Mouse (Mus musculus): Measurements from ENCODE around the gene Cdk2ap2. TPM values are rescaled to one million over a fixed set of nuclear protein-coding genes. Genes with fewer than 3 reads are reported as not detected.

The Cdk2ap2 gene
- polyA plus RNA-seq, 1 experiment from 2014 or later = 91.7 TPM

DNA sequence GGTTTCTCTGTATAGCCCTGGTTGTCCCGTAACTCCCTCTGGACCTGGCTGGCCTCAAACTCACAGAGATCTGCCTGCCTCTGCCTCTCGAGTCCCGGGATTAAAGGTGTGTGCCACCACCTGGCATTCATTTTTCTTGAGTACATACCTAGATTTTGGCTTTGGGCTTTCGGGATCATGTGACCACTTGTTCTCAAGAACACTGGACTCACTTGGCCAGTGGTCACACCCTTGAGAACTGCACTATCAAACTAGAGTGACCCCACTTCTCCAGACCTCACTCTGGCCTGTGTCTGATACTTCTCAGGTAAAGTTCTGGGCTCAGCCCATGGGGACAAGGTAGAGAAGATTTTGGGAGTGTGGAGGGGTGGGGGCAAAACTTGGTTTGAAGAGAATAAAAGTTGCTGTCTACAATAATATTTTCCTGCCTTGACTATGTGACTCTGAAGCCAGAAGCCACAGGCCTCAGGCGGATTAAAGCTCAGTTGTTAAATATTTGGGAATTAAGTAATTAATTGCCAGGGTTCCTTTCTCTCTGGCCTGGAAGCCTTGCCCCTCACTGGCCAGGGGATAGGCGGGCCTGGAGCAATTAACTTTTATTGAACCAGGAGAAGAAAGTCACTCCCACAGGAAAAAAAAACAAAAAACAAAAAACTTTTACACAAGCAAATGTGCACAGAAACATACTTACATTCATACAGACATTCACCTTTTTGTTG, 24.1 kb upstream of the Cdk2ap2 start:
- no peak overlapping the region for H3K27ac ChIP-seq (ENCODE audit: low read depth, low read length)
- H3K27me3 ChIP-seq (replicated peaks; ENCODE audit: control insufficient read depth, insufficient read depth, low read length) = no peaks in the 10 kb centered on the region; the same call in 1 of the 2 replicates
- ATAC-seq (no peak), DNase-seq (ENCODE audit: low spot score) (no peak)
- no peak overlapping the region for H3K4me3 ChIP-seq (ENCODE audit: low read depth, low read length)
- 73% methylated on average over 6 of the region's 6 CpGs for WGBS
- H3K4me2 ChIP-seq (ENCODE audit: low read length) = no peak overlapping the region
- no peaks in the 10 kb centered on the region for H3K4me1 ChIP-seq (ENCODE audit: control insufficient read depth, insufficient read depth, low read length)
- no peaks in the 10 kb centered on the region for H3K36me3 ChIP-seq (ENCODE audit: control insufficient read depth, insufficient read depth, low read length)
- H3K9me3 ChIP-seq (replicated peaks; ENCODE audit: control insufficient read depth, low read length) = no peaks in the 10 kb centered on the region
- no peak overlapping the region for H3K9ac ChIP-seq (ENCODE audit: low read length)

GRCm38 (mm10) chr19:4075531-4075930, 21.5 kb upstream of the Cdk2ap2 start:
- no peaks in the 10 kb centered on the region for H3K36me3 ChIP-seq (ENCODE audit: control insufficient read depth, insufficient read depth, low read length)
- ATAC-seq (no peak), DNase-seq (ENCODE audit: low spot score) (no peak)
- H3K27ac ChIP-seq (ENCODE audit: low read depth, low read length) = no peak overlapping the region
- no peaks in the 10 kb centered on the region for H3K27me3 ChIP-seq (replicated peaks; ENCODE audit: control insufficient read depth, insufficient read depth, low read length)
- H3K4me2 ChIP-seq (ENCODE audit: low read length) = no peak overlapping the region
- no peak overlapping the region for H3K9ac ChIP-seq (ENCODE audit: low read length)
- no peak overlapping the region for H3K4me3 ChIP-seq (ENCODE audit: low read depth, low read length)
- WGBS = 88% methylated on average over 1 of the region's 1 CpGs
- no peaks in the 10 kb centered on the region for H3K4me1 ChIP-seq (ENCODE audit: control insufficient read depth, insufficient read depth, low read length)
- H3K9me3 ChIP-seq (replicated peaks; ENCODE audit: control insufficient read depth, low read length) = no peaks in the 10 kb centered on the region

DNA sequence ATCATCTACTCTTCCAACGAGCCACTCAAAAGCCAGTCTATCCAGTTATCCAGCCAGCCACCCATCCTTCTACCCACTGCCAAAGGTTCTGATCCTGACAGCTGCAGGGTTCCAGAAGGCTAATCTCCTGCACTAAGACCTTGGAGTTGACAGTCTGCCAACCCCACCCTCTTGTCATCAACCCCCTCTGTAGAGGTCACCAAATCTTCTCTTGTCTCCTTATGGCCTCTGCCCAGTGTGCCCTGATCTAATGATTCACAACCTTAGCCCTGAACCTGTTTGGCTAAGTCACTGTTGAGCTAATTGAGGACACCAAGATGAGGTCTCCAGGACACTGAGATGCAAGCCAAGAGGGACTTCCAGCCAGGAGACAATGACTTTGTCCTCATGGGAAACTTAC, 17.4 kb upstream of the Cdk2ap2 start:
- H3K27ac ChIP-seq (ENCODE audit: low read depth, low read length) = no peak overlapping the region
- H3K27me3 ChIP-seq (replicated peaks; ENCODE audit: control insufficient read depth, insufficient read depth, low read length) = no peaks in the 10 kb centered on the region
- H3K4me3 ChIP-seq (ENCODE audit: low read depth, low read length) = no peak overlapping the region
- WGBS = 82% methylated on average over 1 of the region's 1 CpGs
- no peaks in the 10 kb centered on the region for H3K4me1 ChIP-seq (ENCODE audit: control insufficient read depth, insufficient read depth, low read length)
- H3K9me3 ChIP-seq (replicated peaks; ENCODE audit: control insufficient read depth, low read length) = no peaks in the 10 kb centered on the region
- H3K9ac ChIP-seq (ENCODE audit: low read length) = no peak overlapping the region
- DNase-seq (ENCODE audit: low spot score) (no peak), ATAC-seq (no peak)
- no peaks in the 10 kb centered on the region for H3K36me3 ChIP-seq (ENCODE audit: control insufficient read depth, insufficient read depth, low read length)
- no peak overlapping the region for H3K4me2 ChIP-seq (ENCODE audit: low read length)

DNA sequence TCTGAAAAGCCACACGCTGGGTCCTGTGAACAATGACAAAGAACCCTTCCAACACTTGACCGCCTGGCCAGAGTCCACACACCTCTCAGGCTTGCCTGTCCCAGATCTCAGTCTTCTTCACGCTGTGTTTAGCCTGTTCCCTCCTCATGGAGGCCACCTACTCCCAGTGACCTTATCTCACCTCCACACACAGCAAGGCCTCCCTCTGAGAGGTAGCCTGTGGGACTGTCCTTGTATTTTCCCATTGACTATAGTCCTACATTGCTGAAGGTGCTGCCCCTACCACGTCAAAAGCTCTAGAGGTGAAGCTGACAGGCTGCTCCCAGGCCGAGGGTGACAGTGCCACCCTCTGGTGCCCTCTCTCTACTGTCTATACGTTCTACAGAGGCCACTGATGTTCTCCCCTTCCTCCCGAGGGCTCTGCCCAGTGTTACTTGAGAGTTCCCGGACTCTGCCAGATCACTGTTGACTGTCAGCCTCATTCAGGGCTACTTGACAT, 16.4 kb upstream of the Cdk2ap2 start:
- Histone ChIP-seq H3K4me1 (ENCODE audit: control insufficient read depth, insufficient read depth, low read length) (no peaks in the 10 kb centered on the region), H3K36me3 (ENCODE audit: control insufficient read depth, insufficient read depth, low read length) (no peaks in the 10 kb centered on the region), H3K27me3 (replicated peaks; ENCODE audit: control insufficient read depth, insufficient read depth, low read length) (no peaks in the 10 kb centered on the region), H3K4me3 (ENCODE audit: low read depth, low read length) (no peak overlapping the region), H3K9ac (ENCODE audit: low read length) (no peak overlapping the region), H3K9me3 (replicated peaks; ENCODE audit: control insufficient read depth, low read length) (no peaks in the 10 kb centered on the region), H3K4me2 (ENCODE audit: low read length) (no peak overlapping the region), H3K27ac (ENCODE audit: low read depth, low read length) (no peak overlapping the region)
- DNase-seq (ENCODE audit: low spot score) (no peak), ATAC-seq (no peak)
- WGBS = 67% methylated on average over 8 of the region's 8 CpGs

DNA sequence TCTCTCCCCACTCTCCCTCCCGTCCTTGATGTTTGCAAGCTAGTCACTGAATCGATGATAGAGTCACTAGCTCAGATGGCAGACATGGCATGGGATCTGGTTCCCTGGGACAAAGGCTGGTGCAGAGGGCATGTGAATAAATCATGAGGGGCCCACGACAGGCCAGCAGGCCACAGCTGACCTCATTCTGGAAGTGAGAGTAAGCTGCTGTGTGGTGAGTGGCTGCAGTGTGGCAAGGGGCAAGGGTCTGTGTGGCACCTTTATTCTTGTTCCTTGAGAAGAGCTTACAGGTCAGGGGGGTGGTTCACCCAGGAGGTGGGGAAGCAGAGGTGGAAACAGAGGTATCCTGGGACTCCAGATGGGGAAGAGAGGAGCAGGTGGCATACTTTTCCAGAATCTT, 15.6 kb upstream of the Cdk2ap2 start, which contains the start of gene Cabp2:
Gene Cabp2, plus strand, starts transcription at position 185 of the 400 bp plus-strand sequence.
- DNase-seq (ENCODE audit: low spot score) = no peak
- Histone ChIP-seq H3K9ac (ENCODE audit: low read length) (no peak within 1 kb of the TSS), H3K36me3 (ENCODE audit: control insufficient read depth, insufficient read depth, low read length) (no peaks in the 10 kb centered on the region), H3K4me2 (ENCODE audit: low read length) (no peak within 1 kb of the TSS), H3K27ac (ENCODE audit: low read depth, low read length) (no peak within 1 kb of the TSS), H3K27me3 (replicated peaks; ENCODE audit: control insufficient read depth, insufficient read depth, low read length) (no peaks in the 10 kb centered on the region), H3K4me1 (ENCODE audit: control insufficient read depth, insufficient read depth, low read length) (no peaks in the 10 kb centered on the region), H3K9me3 (replicated peaks; ENCODE audit: control insufficient read depth, low read length) (no peaks in the 10 kb centered on the region), H3K4me3 (ENCODE audit: low read depth, low read length) (no peak within 1 kb of the TSS)
- WGBS = 60% methylated on average over 3 of the region's 3 CpGs
- no peak for ATAC-seq

DNA sequence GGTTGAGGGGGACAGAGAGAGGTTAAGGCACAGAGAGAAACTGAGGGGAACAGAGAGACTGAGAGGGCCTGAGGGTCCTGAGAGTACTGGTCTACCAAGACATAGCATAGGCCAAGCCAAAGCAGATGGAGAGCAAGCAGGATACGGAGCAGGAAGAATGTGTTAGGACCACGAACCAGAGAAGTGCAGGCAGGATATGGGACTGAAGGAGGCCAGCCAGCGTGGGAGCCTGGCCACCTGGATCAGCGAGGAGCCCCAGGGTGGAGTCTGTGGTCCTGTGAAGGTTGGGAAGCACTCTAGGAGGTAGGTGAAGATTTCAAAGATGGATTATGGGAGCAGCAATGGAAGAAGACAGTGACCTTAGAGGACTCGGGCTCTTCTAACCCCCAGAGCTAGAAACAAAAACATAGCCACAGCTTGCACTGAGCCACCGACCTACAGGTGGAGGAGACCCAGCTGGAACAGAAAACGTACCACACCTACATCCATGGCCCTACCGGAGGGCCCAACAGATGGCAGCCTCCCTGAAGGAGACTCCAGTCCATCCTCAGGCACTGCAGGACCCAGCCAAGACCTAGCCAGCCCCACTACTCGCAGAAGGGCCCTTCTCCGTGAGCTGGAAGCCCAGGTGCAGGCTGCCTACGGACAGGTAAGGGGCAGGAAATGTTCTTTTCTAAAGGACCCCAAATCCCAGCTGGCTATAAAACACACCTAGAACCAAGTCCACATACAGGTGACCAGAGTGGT, 14.6 kb upstream of the Cdk2ap2 start:
- DNase-seq (ENCODE audit: low spot score) (no peak), ATAC-seq (no peak)
- H3K9ac ChIP-seq (ENCODE audit: low read length) = no peak overlapping the region
- H3K27ac ChIP-seq (ENCODE audit: low read depth, low read length) = no peak overlapping the region
- no peaks in the 10 kb centered on the region for H3K36me3 ChIP-seq (ENCODE audit: control insufficient read depth, insufficient read depth, low read length)
- H3K27me3 ChIP-seq (replicated peaks; ENCODE audit: control insufficient read depth, insufficient read depth, low read length) = no peaks in the 10 kb centered on the region
- 81% methylated on average over 11 of the region's 11 CpGs for WGBS
- H3K4me2 ChIP-seq (ENCODE audit: low read length) = no peak overlapping the region
- no peaks in the 10 kb centered on the region for H3K4me1 ChIP-seq (ENCODE audit: control insufficient read depth, insufficient read depth, low read length)
- no peak overlapping the region for H3K4me3 ChIP-seq (ENCODE audit: low read depth, low read length)
- H3K9me3 ChIP-seq (replicated peaks; ENCODE audit: control insufficient read depth, low read length) = no peaks in the 10 kb centered on the region

DNA sequence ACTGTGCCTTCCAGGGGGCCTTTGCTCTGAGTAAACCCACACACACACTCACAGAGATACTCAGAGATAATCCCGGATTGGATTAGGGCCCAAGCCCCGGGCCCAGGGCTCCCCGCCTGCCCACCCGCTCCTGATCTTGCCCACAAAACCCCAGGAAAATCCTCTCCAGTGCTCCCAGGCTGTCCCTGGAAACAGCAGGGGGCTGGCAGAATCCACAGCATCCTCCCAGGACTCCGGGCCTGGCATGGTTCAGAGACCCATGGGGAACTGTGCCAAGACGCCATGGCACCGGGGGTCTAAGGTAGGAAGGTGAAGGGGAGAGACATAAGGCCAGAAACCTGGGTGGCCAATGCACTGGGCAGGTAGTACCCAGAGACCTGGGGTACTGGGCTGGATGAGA, 13.7 kb upstream of the Cdk2ap2 start:
- Histone ChIP-seq H3K27me3 (replicated peaks; ENCODE audit: control insufficient read depth, insufficient read depth, low read length) (no peaks in the 10 kb centered on the region), H3K4me3 (ENCODE audit: low read depth, low read length) (no peak overlapping the region), H3K4me1 (ENCODE audit: control insufficient read depth, insufficient read depth, low read length) (no peaks in the 10 kb centered on the region), H3K9ac (ENCODE audit: low read length) (no peak overlapping the region), H3K4me2 (ENCODE audit: low read length) (no peak overlapping the region), H3K36me3 (ENCODE audit: control insufficient read depth, insufficient read depth, low read length) (no peaks in the 10 kb centered on the region), H3K9me3 (replicated peaks; ENCODE audit: control insufficient read depth, low read length) (no peaks in the 10 kb centered on the region), H3K27ac (ENCODE audit: low read depth, low read length) (no peak overlapping the region)
- no peak for DNase-seq (ENCODE audit: low spot score)
- ATAC-seq = no peak
- WGBS = 63% methylated on average over 7 of the region's 7 CpGs

DNA sequence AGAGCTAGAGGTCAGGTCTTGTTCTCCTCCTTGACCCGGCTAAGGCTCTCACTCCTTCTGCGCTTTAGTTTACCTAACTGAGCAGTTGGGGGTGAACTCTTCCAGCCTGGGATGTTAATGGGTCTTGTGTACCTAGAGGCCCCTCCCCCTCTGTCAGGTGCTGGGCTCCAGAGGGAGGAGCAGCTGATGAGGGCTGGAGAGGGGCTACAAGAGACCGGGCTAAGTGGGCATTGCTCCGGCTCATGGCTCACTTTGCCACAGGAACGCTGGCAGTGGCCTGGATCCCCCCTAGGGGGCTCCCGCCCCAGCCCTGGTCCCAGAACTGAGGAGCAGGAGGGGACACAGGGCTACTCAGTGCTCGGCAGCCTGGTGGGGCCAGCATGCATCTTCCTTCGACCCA, 13.2 kb upstream of the Cdk2ap2 start:
- Histone ChIP-seq H3K27ac (ENCODE audit: low read depth, low read length) (no peak overlapping the region), H3K9ac (ENCODE audit: low read length) (no peak overlapping the region), H3K9me3 (replicated peaks; ENCODE audit: control insufficient read depth, low read length) (no peaks in the 10 kb centered on the region), H3K4me1 (ENCODE audit: control insufficient read depth, insufficient read depth, low read length) (no peaks in the 10 kb centered on the region), H3K36me3 (ENCODE audit: control insufficient read depth, insufficient read depth, low read length) (no peaks in the 10 kb centered on the region), H3K4me2 (ENCODE audit: low read length) (no peak overlapping the region), H3K4me3 (ENCODE audit: low read depth, low read length) (no peak overlapping the region), H3K27me3 (replicated peaks; ENCODE audit: control insufficient read depth, insufficient read depth, low read length) (no peaks in the 10 kb centered on the region)
- DNase-seq (ENCODE audit: low spot score) (no peak), ATAC-seq (no peak)
- 31% methylated on average over 7 of the region's 8 CpGs for WGBS

DNA sequence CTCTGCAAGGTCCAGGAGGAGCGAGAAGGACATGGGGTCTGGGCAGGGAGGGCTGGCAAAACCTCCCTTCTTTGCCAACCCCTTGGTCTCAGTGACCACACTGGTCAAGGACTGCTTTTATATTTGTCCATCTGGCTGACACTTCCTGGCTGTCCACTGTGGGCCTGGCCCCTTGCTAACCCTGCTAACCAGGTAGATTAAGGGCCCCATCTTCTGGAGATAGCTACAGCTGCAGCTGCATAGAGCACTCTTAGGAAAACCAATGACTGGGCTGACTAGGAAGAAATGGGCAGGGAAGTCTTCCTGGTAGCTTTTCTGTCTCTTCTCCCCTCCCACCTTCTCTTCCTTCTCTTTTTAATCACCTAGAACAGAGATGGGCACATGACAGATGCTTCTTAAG, 12.0 kb upstream of the Cdk2ap2 start:
- Histone ChIP-seq H3K4me2 (ENCODE audit: low read length) (no peak overlapping the region), H3K9me3 (replicated peaks; ENCODE audit: control insufficient read depth, low read length) (no peaks in the 10 kb centered on the region), H3K4me1 (ENCODE audit: control insufficient read depth, insufficient read depth, low read length) (no peaks in the 10 kb centered on the region), H3K4me3 (ENCODE audit: low read depth, low read length) (no peak overlapping the region), H3K36me3 (ENCODE audit: control insufficient read depth, insufficient read depth, low read length) (no peaks in the 10 kb centered on the region), H3K9ac (ENCODE audit: low read length) (no peak overlapping the region), H3K27ac (ENCODE audit: low read depth, low read length) (no peak overlapping the region), H3K27me3 (replicated peaks; ENCODE audit: control insufficient read depth, insufficient read depth, low read length) (no peaks in the 10 kb centered on the region)
- no peak for DNase-seq (ENCODE audit: low spot score)
- WGBS = 75% methylated on average over 1 of the region's 1 CpGs
- ATAC-seq = no peak

Data from forebrain, embryonic 14.5 days (tissue).